Mouse (Mus musculus): ENCODE data around the gene Pum2.

GRCm38 (mm10) chr12:8758029-8758428, 84.1 kb downstream of the Pum2 start:
- TF ChIP-seq CTCF (IDR thresholded peaks at IDR 0.05; ENCODE audit: control insufficient read depth, insufficient read depth, low read length) (no peak), POLR2A (IDR thresholded peaks at IDR 0.05; ENCODE audit: borderline replicate concordance, control insufficient read depth, low read depth, low read length) (no peak)

Data from bone marrow, adult 2 months (tissue).